Comparison of ENCODE assay signal across 8 mouse cellular contexts in genomic region chr16:21695242-21695578, GRCm38 (mm10). TPM values are rescaled to one million over a fixed set of nuclear protein-coding genes. Genes with fewer than 3 reads are reported as not detected.
DNase-seq lines count a peak whose midpoint lies in the region; ATAC-seq and TF ChIP-seq lines count a peak whose summit lies in the region.

No protein-coding gene starts in this region.

- H3K9me3 ChIP-seq in forebrain, embryonic 11.5 days (ENCODE audit: control insufficient read depth, low read length) = peaks cover 2% of the 10 kb centered on the region; the same call in 1 of the 2 replicates
- peaks cover 3% of the 10 kb centered on the region; the same call in 1 of the 2 replicates for H3K9me3 ChIP-seq in heart, postnatal 0 days (replicated peaks; ENCODE audit: control insufficient read depth, low read length)
- no peaks in the 10 kb centered on the region for H3K9me3 ChIP-seq in lung, embryonic 15.5 days

- H3K4me3 ChIP-seq in brown adipose tissue, adult 24 weeks (ENCODE audit: insufficient read depth, low read depth, low read length) = peak overlapping the region; percentile 91
- peak overlapping the region; percentile 80 for H3K4me3 ChIP-seq in forebrain, embryonic 11.5 days (ENCODE audit: low read depth, low read length)
- peak overlapping the region; percentile 86 for H3K4me3 ChIP-seq in heart, postnatal 0 days (ENCODE audit: low read depth, low read length)
- H3K4me3 ChIP-seq in lung, embryonic 15.5 days = peak overlapping the region; percentile 84

- peak overlapping the region; percentile 96 for H3K4me2 ChIP-seq in forebrain, embryonic 11.5 days (ENCODE audit: low read depth, low read length, severe bottlenecking)
- H3K4me2 ChIP-seq in heart, postnatal 0 days (ENCODE audit: low read depth, low read length) = peak overlapping the region; percentile 94
- peak overlapping the region; percentile 81 for H3K4me2 ChIP-seq in lung, embryonic 15.5 days

- H3K36me3 ChIP-seq in forebrain, embryonic 11.5 days (ENCODE audit: control insufficient read depth, insufficient read depth, low read length) = no peaks in the 10 kb centered on the region
- H3K36me3 ChIP-seq in heart, postnatal 0 days (replicated peaks; ENCODE audit: control insufficient read depth, insufficient read depth, low read length) = no peaks in the 10 kb centered on the region
- no peaks in the 10 kb centered on the region for H3K36me3 ChIP-seq in lung, embryonic 15.5 days

- ATAC-seq in forebrain, embryonic 11.5 days (replicated peaks; ENCODE audit: low FRiP score) = peak; percentile 65
- peak; percentile 71 for ATAC-seq in heart, postnatal 0 days (ENCODE audit: insufficient read depth, low read depth)
- peak; percentile 33; the same call in 1 of the 2 replicates for ATAC-seq in lung, embryonic 15.5 days (ENCODE audit: borderline replicate concordance, extremely low read depth, low FRiP score, low TSS enrichment)

- no peak overlapping the region for H3K27ac ChIP-seq in brown adipose tissue, adult 24 weeks (replicated peaks; ENCODE audit: low read depth, low read length)
- H3K27ac ChIP-seq in forebrain, embryonic 11.5 days (ENCODE audit: low read depth, low read length) = no peak overlapping the region
- peak overlapping the region; percentile 93 for H3K27ac ChIP-seq in heart, postnatal 0 days (ENCODE audit: low read depth)
- H3K27ac ChIP-seq in lung, embryonic 15.5 days = no peak overlapping the region; the same call in 1 of the 2 replicates

- TF ChIP-seq CTCF in heart, postnatal 0 days (IDR thresholded peaks at IDR 0.05; ENCODE audit: low read depth) = no peak

- no peaks in the 10 kb centered on the region; the same call in 1 of the 2 replicates for H3K27me3 ChIP-seq in forebrain, embryonic 11.5 days (ENCODE audit: control insufficient read depth, insufficient read depth, low read length)
- no peaks in the 10 kb centered on the region for H3K27me3 ChIP-seq in heart, postnatal 0 days (ENCODE audit: control insufficient read depth, insufficient read depth, low read length)
- H3K27me3 ChIP-seq in lung, embryonic 15.5 days = no peaks in the 10 kb centered on the region

- WGBS in forebrain, embryonic 11.5 days = 3% methylated on average over 12 of the region's 12 CpGs
- WGBS in heart, postnatal 0 days = 5% methylated on average over 12 of the region's 12 CpGs
- WGBS in lung, embryonic 15.5 days = 2% methylated on average over 12 of the region's 12 CpGs

- TF ChIP-seq EP300 in heart, postnatal 0 days (IDR thresholded peaks at IDR 0.05; ENCODE audit: low read depth) = no peak

- H3K9ac ChIP-seq in forebrain, embryonic 11.5 days (ENCODE audit: low read length) = peak overlapping the region; percentile 92
- H3K9ac ChIP-seq in heart, postnatal 0 days (replicated peaks; ENCODE audit: low read depth, low read length) = peak overlapping the region; percentile 93
- peak overlapping the region; percentile 90; the same call in 1 of the 2 replicates for H3K9ac ChIP-seq in lung, embryonic 15.5 days

- peaks cover 8% of the 10 kb centered on the region; the same call in 1 of the 2 replicates for H3K4me1 ChIP-seq in brown adipose tissue, adult 24 weeks (ENCODE audit: control insufficient read depth, insufficient read depth, insufficient read length, low read length)
- peaks cover 7% of the 10 kb centered on the region; the same call in 1 of the 2 replicates for H3K4me1 ChIP-seq in forebrain, embryonic 11.5 days (replicated peaks; ENCODE audit: control insufficient read depth, insufficient read depth, low read length)
- peaks cover 27% of the 10 kb centered on the region for H3K4me1 ChIP-seq in heart, postnatal 0 days (ENCODE audit: control insufficient read depth, insufficient read depth)
- H3K4me1 ChIP-seq in lung, embryonic 15.5 days = peaks cover 19% of the 10 kb centered on the region

- peak; percentile 51 for DNase-seq in Muller cell, postnatal 12 days (ENCODE audit: inconsistent ontology term)
- DNase-seq in forebrain, embryonic 11.5 days (ENCODE audit: low spot score) = peak; percentile 69
- peak; percentile 79 for DNase-seq in heart, postnatal 0 days (ENCODE audit: low spot score)
- DNase-seq in kidney, postnatal 14 days = peak; percentile 44
- peak; percentile 23 for DNase-seq in ovary, postnatal 14 days (ENCODE audit: low spot score)
- no peak for DNase-seq in c-Kit-positive CD71-positive TER-119-positive erythroid progenitor cells, embryonic 14.5 days (ENCODE audit: low spot score)

RNA-seq across cellular contexts. Expression of gene 2510009E07Rik, which starts 0.7 kb away (rescaled TPM):
- polyA plus RNA-seq in brown adipose tissue, adult 24 weeks (2012; ENCODE audit: insufficient read depth, insufficient read length, missing spikeins) = 6.3 and 10.6 TPM in 2 replicates
- polyA plus RNA-seq in forebrain, embryonic 11.5 days (2014; fragmentation: Nextera tagmentation; extraction: Ambion mirVana) = 43.5 and 45.6 TPM in 2 replicates
- total RNA-seq in heart, postnatal 0 days (2014; rRNA removed; ENCODE audit: low replicate concordance) = 27.2 and 32.2 TPM in 2 replicates
- polyA plus RNA-seq in heart, postnatal 0 days (2015; fragmentation: Nextera tagmentation; extraction: Ambion mirVana) = 18.4 and 20.0 TPM in 2 replicates
- polyA plus RNA-seq in lung, embryonic 15.5 days (2015; fragmentation: Nextera tagmentation; extraction: Ambion mirVana) = 21.9 and 23.6 TPM in 2 replicates
